Mouse (Mus musculus): ENCODE measurements around the gene Pde2a. TPM values are rescaled to one million over a fixed set of nuclear protein-coding genes. Genes with fewer than 3 reads are reported as not detected.
"Not testable (repeated sequence)": the region's sequence is repeated elsewhere in the genome, so short reads cannot be mapped to it uniquely, and the experiment has no call there.

The Pde2a gene
- polyA plus RNA-seq, 1 experiment from 2014 or later: 8.9 TPM

DNA sequence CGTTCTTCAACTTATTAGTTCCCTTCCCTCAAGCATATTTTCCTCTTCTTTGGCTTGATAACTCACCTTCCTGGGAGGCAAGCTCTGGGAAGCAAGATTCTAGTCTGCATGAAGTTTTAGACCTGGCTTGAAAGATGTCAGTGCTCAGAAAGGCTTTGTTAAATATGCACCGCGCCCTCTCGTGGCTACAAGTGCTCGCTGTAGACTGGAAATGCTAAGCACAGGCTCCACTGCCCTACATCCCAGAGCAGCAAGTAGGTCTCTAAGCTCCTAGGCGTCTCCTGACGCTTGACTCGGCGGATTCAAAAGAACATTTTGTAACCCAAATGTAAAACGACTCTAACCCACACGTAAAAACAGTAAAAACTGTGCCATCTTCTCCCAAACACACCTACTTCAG is 119.6 kb downstream of the Pde2a start:
- 6% methylated on average over 11 of the region's 11 CpGs for WGBS
- H3K27ac ChIP-seq (ENCODE audit: low read length): no peak overlapping the region
- 0 out of 2 replicates have a peak, but pooled peaks cover 2% of the 10 kb centered on the region for H3K4me1 ChIP-seq (ENCODE audit: control insufficient read depth, insufficient read depth, low read length)
- no peaks in the 10 kb centered on the region for H3K27me3 ChIP-seq (ENCODE audit: control insufficient read depth, insufficient read depth, low read length)
- no peak overlapping the region for H3K4me3 ChIP-seq (ENCODE audit: low read depth, low read length)
- H3K4me2 ChIP-seq (replicated peaks; ENCODE audit: low read depth, low read length): no peak overlapping the region
- ATAC-seq (ENCODE audit: insufficient number of reproducible peaks, insufficient read depth, low FRiP score, low read depth): no peak
- H3K9ac ChIP-seq (replicated peaks; ENCODE audit: low read depth, low read length): no peak overlapping the region
- no peaks in the 10 kb centered on the region for H3K36me3 ChIP-seq (ENCODE audit: control insufficient read depth, insufficient read depth, low read length)
- no peaks in the 10 kb centered on the region for H3K9me3 ChIP-seq (ENCODE audit: control insufficient read depth, low read depth, low read length)

DNA sequence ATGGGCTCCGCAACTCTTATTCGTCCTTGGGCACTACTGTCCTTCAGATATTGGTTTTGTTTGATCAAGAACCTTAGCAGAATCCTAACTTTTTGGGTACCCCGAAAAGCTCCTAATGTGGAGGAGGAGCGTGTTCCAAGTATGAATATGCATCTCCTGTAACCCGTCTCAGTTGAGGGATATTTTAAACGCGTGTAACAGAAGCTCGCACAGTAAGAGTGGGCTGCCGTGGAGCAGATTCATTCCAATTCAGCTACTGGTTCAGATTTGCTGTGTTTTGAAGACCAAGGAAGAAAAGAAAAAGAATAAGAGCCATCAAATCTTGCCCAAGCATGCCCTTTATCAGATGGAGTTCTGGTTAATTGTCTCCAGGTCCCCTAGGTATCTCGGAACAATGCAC is 120.2 kb downstream of the Pde2a start:
- H3K27ac ChIP-seq (ENCODE audit: low read length): no peak overlapping the region
- H3K4me1 ChIP-seq (ENCODE audit: control insufficient read depth, insufficient read depth, low read length): 0 out of 2 replicates have a peak, but pooled peaks cover 2% of the 10 kb centered on the region
- no peak overlapping the region for H3K4me3 ChIP-seq (ENCODE audit: low read depth, low read length)
- H3K9me3 ChIP-seq (ENCODE audit: control insufficient read depth, low read depth, low read length): no peaks in the 10 kb centered on the region
- no peaks in the 10 kb centered on the region for H3K36me3 ChIP-seq (ENCODE audit: control insufficient read depth, insufficient read depth, low read length)
- no peak overlapping the region for H3K9ac ChIP-seq (replicated peaks; ENCODE audit: low read depth, low read length)
- ATAC-seq (ENCODE audit: insufficient number of reproducible peaks, insufficient read depth, low FRiP score, low read depth): no peak
- no peaks in the 10 kb centered on the region for H3K27me3 ChIP-seq (ENCODE audit: control insufficient read depth, insufficient read depth, low read length)
- whole genome bisulfite sequencing: 79% methylated on average over 10 of the region's 10 CpGs
- no peak overlapping the region for H3K4me2 ChIP-seq (replicated peaks; ENCODE audit: low read depth, low read length)

- Histone ChIP-seq H3K36me3 (ENCODE audit: control insufficient read depth, insufficient read depth, low read length) (no peaks in the 10 kb centered on the region), H3K27ac (ENCODE audit: low read length) (no peak overlapping the region), H3K4me2 (replicated peaks; ENCODE audit: low read depth, low read length) (no peak overlapping the region), H3K9me3 (ENCODE audit: control insufficient read depth, low read depth, low read length) (no peaks in the 10 kb centered on the region), H3K4me1 (ENCODE audit: control insufficient read depth, insufficient read depth, low read length) (no peaks in the 10 kb centered on the region), H3K27me3 (ENCODE audit: control insufficient read depth, insufficient read depth, low read length) (no peaks in the 10 kb centered on the region), H3K9ac (replicated peaks; ENCODE audit: low read depth, low read length) (no peak overlapping the region), H3K4me3 (ENCODE audit: low read depth, low read length) (no peak overlapping the region)
- 79% methylated on average over 3 of the region's 3 CpGs for WGBS
- no peak for ATAC-seq (ENCODE audit: insufficient number of reproducible peaks, insufficient read depth, low FRiP score, low read depth)
Measured at GRCm38 (mm10) chr7:101547651-101548050, 126.2 kb downstream of the Pde2a start.

GRCm38 (mm10) chr7:101549266-101549665 is 127.8 kb downstream of the Pde2a start:
- H3K36me3 ChIP-seq (ENCODE audit: control insufficient read depth, insufficient read depth, low read length): no peaks in the 10 kb centered on the region
- H3K4me1 ChIP-seq (ENCODE audit: control insufficient read depth, insufficient read depth, low read length): no peaks in the 10 kb centered on the region
- no peak overlapping the region for H3K4me3 ChIP-seq (ENCODE audit: low read depth, low read length)
- ATAC-seq (ENCODE audit: insufficient number of reproducible peaks, insufficient read depth, low FRiP score, low read depth): no peak
- WGBS: 90% methylated on average over 3 of the region's 3 CpGs
- H3K4me2 ChIP-seq (replicated peaks; ENCODE audit: low read depth, low read length): no peak overlapping the region
- H3K9me3 ChIP-seq (ENCODE audit: control insufficient read depth, low read depth, low read length): no peaks in the 10 kb centered on the region
- H3K27me3 ChIP-seq (ENCODE audit: control insufficient read depth, insufficient read depth, low read length): no peaks in the 10 kb centered on the region
- no peak overlapping the region for H3K9ac ChIP-seq (replicated peaks; ENCODE audit: low read depth, low read length)
- no peak overlapping the region for H3K27ac ChIP-seq (ENCODE audit: low read length)

- Histone ChIP-seq H3K36me3 (ENCODE audit: control insufficient read depth, insufficient read depth, low read length) (no peaks in the 10 kb centered on the region), H3K27me3 (ENCODE audit: control insufficient read depth, insufficient read depth, low read length) (no peaks in the 10 kb centered on the region), H3K4me1 (ENCODE audit: control insufficient read depth, insufficient read depth, low read length) (no peaks in the 10 kb centered on the region), H3K4me3 (ENCODE audit: low read depth, low read length) (no peak overlapping the region), H3K9me3 (ENCODE audit: control insufficient read depth, low read depth, low read length) (no peaks in the 10 kb centered on the region), H3K4me2 (replicated peaks; ENCODE audit: low read depth, low read length) (no peak overlapping the region), H3K27ac (ENCODE audit: low read length) (peak overlapping the region; percentile 27; the same call in 1 of the 2 replicates), H3K9ac (replicated peaks; ENCODE audit: low read depth, low read length) (no peak overlapping the region)
- 55% methylated on average over 7 of the region's 7 CpGs for WGBS
- no peak for ATAC-seq (ENCODE audit: insufficient number of reproducible peaks, insufficient read depth, low FRiP score, low read depth)
Measured at GRCm38 (mm10) chr7:101550686-101551485, 129.4 kb downstream of the Pde2a start.

- 89% methylated on average over 1 of the region's 1 CpGs for WGBS
Measured at GRCm38 (mm10) chr7:101551530-101551929, 130.0 kb downstream of the Pde2a start.

DNA sequence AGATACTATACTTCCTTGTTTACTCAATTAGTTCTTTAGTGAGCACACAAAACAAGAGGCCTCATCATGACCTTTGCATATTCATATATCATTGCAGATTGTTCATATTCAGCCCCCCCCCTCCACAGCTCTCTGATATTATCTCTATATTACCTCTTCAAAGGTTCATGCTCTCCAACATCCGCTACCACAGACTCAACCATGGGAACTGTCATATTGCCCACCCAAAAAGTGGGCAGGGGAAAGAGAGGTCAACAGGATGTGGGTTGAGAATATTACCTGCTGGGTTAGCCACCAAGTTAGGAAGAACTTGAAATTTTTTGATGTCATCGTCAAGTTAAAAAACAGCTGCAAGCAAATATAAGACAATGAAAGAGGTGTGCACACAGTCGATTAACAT is 134.0 kb downstream of the Pde2a start:
- not testable (repeated sequence) for H3K27ac ChIP-seq (ENCODE audit: low read length); H3K27me3 ChIP-seq (ENCODE audit: control insufficient read depth, insufficient read depth, low read length); H3K4me2 ChIP-seq (replicated peaks; ENCODE audit: low read depth, low read length); H3K9me3 ChIP-seq (ENCODE audit: control insufficient read depth, low read depth, low read length); H3K9ac ChIP-seq (replicated peaks; ENCODE audit: low read depth, low read length); H3K4me1 ChIP-seq (ENCODE audit: control insufficient read depth, insufficient read depth, low read length); ATAC-seq (ENCODE audit: insufficient number of reproducible peaks, insufficient read depth, low FRiP score, low read depth); H3K4me3 ChIP-seq (ENCODE audit: low read depth, low read length); H3K36me3 ChIP-seq (ENCODE audit: control insufficient read depth, insufficient read depth, low read length)
- 94% methylated on average over 3 of the region's 3 CpGs for WGBS

More at GRCm38 (mm10) chr7:101551530-101551929, 130.0 kb downstream of the Pde2a start:
- Histone ChIP-seq H3K4me1 (ENCODE audit: control insufficient read depth, insufficient read depth, low read length) (no peaks in the 10 kb centered on the region), H3K36me3 (ENCODE audit: control insufficient read depth, insufficient read depth, low read length) (no peaks in the 10 kb centered on the region), H3K4me3 (ENCODE audit: low read depth, low read length) (no peak overlapping the region), H3K27me3 (ENCODE audit: control insufficient read depth, insufficient read depth, low read length) (no peaks in the 10 kb centered on the region), H3K4me2 (replicated peaks; ENCODE audit: low read depth, low read length) (no peak overlapping the region), H3K9ac (replicated peaks; ENCODE audit: low read depth, low read length) (no peak overlapping the region), H3K27ac (ENCODE audit: low read length) (peak overlapping the region; percentile 27; the same call in 1 of the 2 replicates), H3K9me3 (ENCODE audit: control insufficient read depth, low read depth, low read length) (no peaks in the 10 kb centered on the region)
- ATAC-seq (ENCODE audit: insufficient number of reproducible peaks, insufficient read depth, low FRiP score, low read depth): no peak

DNA sequence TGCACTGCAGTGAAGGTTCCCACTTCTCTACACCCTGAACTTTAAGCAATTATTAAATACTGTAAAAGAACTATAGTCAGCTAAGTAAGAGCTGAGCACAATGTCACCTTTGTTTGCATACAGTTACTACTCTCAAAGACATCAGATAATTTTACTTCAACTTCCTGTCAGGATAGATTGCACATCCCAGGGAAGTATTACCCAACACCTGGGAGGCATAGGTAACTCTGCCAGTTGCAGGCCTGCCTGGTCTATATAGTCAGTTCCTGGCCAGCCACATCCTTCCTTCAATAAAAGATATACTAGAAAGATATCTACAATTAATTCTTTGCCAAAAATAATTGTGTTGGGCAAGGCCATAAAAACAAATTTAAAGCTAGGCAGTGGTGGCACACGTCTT is 135.9 kb downstream of the Pde2a start:
- Histone ChIP-seq H3K36me3 (ENCODE audit: control insufficient read depth, insufficient read depth, low read length) (no peaks in the 10 kb centered on the region), H3K27me3 (ENCODE audit: control insufficient read depth, insufficient read depth, low read length) (no peaks in the 10 kb centered on the region), H3K9me3 (ENCODE audit: control insufficient read depth, low read depth, low read length) (no peaks in the 10 kb centered on the region), H3K9ac (replicated peaks; ENCODE audit: low read depth, low read length) (no peak overlapping the region), H3K27ac (ENCODE audit: low read length) (no peak overlapping the region), H3K4me2 (replicated peaks; ENCODE audit: low read depth, low read length) (no peak overlapping the region), H3K4me1 (ENCODE audit: control insufficient read depth, insufficient read depth, low read length) (no peaks in the 10 kb centered on the region), H3K4me3 (ENCODE audit: low read depth, low read length) (no peak overlapping the region)
- no peak for ATAC-seq (ENCODE audit: insufficient number of reproducible peaks, insufficient read depth, low FRiP score, low read depth)
- 81% methylated on average over 1 of the region's 1 CpGs for WGBS

DNA sequence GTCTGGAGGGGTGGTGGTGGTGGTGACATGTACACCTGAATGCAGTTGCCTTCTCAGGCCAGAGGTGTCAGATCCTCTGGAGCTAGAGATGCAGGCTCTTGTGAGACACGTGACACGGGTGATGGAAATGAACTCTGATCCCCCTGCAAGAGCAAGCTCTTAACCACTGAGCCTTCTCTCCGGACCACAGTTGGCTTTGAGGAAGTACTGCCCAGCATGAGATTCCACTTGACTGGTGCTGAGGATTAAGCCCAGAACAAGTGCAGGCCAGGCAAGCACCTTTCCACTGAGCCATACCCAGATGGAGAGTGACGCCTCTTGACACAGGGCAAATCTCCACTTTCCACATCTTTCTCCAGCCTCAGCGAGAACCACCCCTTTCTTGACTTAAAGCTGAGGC is 137.9 kb downstream of the Pde2a start:
- not testable (repeated sequence) for H3K4me1 ChIP-seq (ENCODE audit: control insufficient read depth, insufficient read depth, low read length); H3K9ac ChIP-seq (replicated peaks; ENCODE audit: low read depth, low read length); H3K4me3 ChIP-seq (ENCODE audit: low read depth, low read length); H3K36me3 ChIP-seq (ENCODE audit: control insufficient read depth, insufficient read depth, low read length); H3K27me3 ChIP-seq (ENCODE audit: control insufficient read depth, insufficient read depth, low read length); H3K9me3 ChIP-seq (ENCODE audit: control insufficient read depth, low read depth, low read length); H3K4me2 ChIP-seq (replicated peaks; ENCODE audit: low read depth, low read length); H3K27ac ChIP-seq (ENCODE audit: low read length); ATAC-seq (ENCODE audit: insufficient number of reproducible peaks, insufficient read depth, low FRiP score, low read depth)
- WGBS: 57% methylated on average over 5 of the region's 5 CpGs

All from stomach, embryonic 14.5 days (tissue).